Mouse (Mus musculus): ENCODE measurements around the gene Trim46.

The Trim46 gene

GRCm38 (mm10) chr3:89214681-89215411 lies 31.3 kb downstream of the Trim46 start, which contains the start of gene Thbs3:
Gene Thbs3 (plus strand): TSS chr3:89215180.
- POLR2A ChIA-PET, result interaction anchor here (0.7 to 3.8 kb wide), 30 partner anchors 8 to 306 kb away, joined by 3 to 58 read pairs (median 4); partner anchors contain the start of genes Gba (in 4 of the 4), Mtx1 (in 2 of the 4), Scamp3 (in 2 of the 4) and Cks1b (in 1 of the 4)

GRCm38 (mm10) chr3:89213803-89214530 lies 32.1 kb downstream of the Trim46 start:
- POLR2A ChIA-PET, result interaction anchor here (0.5 to 3.8 kb wide), 49 partner anchors 8 to 868 kb away, joined by 3 to 58 read pairs (median 4); partner anchors contain the start of genes Gba (in 4 of the 4), Scamp3 (in 3 of the 4), Mtx1 (in 2 of the 4) and Cks1b (in 1 of the 4)

More at GRCm38 (mm10) chr3:89214681-89215411, 31.3 kb downstream of the Trim46 start, which contains the start of gene Thbs3:
- CTCF ChIA-PET, result interaction anchor here in 3 of 4 experiments (0.6 to 2.0 kb wide), 11 partner anchors 11 to 482 kb away, joined by 3 to 17 read pairs (median 4); no protein-coding TSS in a partner anchor

GRCm38 (mm10) chr3:89210731-89211130 lies 35.4 kb downstream of the Trim46 start:
- POLR2A ChIA-PET, result interaction anchor here in 3 of 4 experiments (0.6 to 4.1 kb wide), 19 partner anchors 8 to 118 kb away, joined by 3 to 19 read pairs (median 4); partner anchors contain the start of genes Fam189b (in 2 of the 3), Gba (in 2 of the 3), Clk2 (in 1 of the 3) and Krtcap2 (in 1 of the 3)
- CTCF ChIA-PET, result interaction anchor here in 1 of 4 experiments (0.6 kb wide), 1 partner anchor 26 kb away, joined by 3 read pairs; no protein-coding TSS in a partner anchor

More at GRCm38 (mm10) chr3:89213803-89214530, 32.1 kb downstream of the Trim46 start:
- CTCF ChIA-PET, result interaction anchor here in 3 of 4 experiments (0.6 to 2.0 kb wide), 9 partner anchors 12 to 107 kb away, joined by 3 to 17 read pairs (median 3); partner anchors contain the start of gene Fam189b (in 1 of the 3)

GRCm38 (mm10) chr3:89210162-89210561 lies 35.9 kb downstream of the Trim46 start:
- POLR2A ChIA-PET, result interaction anchor here in 3 of 4 experiments (0.8 to 4.1 kb wide), 18 partner anchors 9 to 117 kb away, joined by 3 to 19 read pairs (median 4); partner anchors contain the start of genes Clk2 (in 1 of the 3), Fam189b (in 1 of the 3), Gba (in 1 of the 3) and Krtcap2 (in 1 of the 3)
- CTCF ChIA-PET, result interaction anchor here in 2 of 4 experiments (0.6 to 1.0 kb wide), 2 partner anchors 16 to 26 kb away, joined by 3 read pairs; no protein-coding TSS in a partner anchor

- ChIA-PET CTCF (interaction anchor here in 1 of 4 experiments (1.0 kb wide), 1 partner anchor 16 kb away, joined by 3 read pairs; no protein-coding TSS in a partner anchor), POLR2A (interaction anchor here in 3 of 4 experiments (0.6 to 4.1 kb wide), 14 partner anchors 8 to 117 kb away, joined by 3 to 19 read pairs (median 4); partner anchors contain the start of genes Fam189b (in 1 of the 3), Gba (in 1 of the 3), Mtx1 (in 1 of the 3) and Rusc1 (in 1 of the 3))
Observed at GRCm38 (mm10) chr3:89209731-89210130, 36.4 kb downstream of the Trim46 start.

- CTCF ChIA-PET, result interaction anchor here in 1 of 4 experiments (0.8 kb wide), 1 partner anchor 84 kb away, joined by 3 read pairs; no protein-coding TSS in a partner anchor
- POLR2A ChIA-PET, result interaction anchor here in 2 of 4 experiments (0.9 to 4.1 kb wide), 7 partner anchors 13 to 73 kb away, joined by 3 to 19 read pairs (median 4); partner anchors contain the start of genes Scamp3 (in 2 of the 2) and Fam189b (in 1 of the 2)
Observed at GRCm38 (mm10) chr3:89208736-89209135, 37.4 kb downstream of the Trim46 start.

- ChIA-PET CTCF (no interaction called here), POLR2A (interaction anchor here in 2 of 4 experiments (0.9 to 2.2 kb wide), 6 partner anchors 12 to 31 kb away, joined by 3 to 6 read pairs (median 4); partner anchors contain the start of genes Scamp3 (in 2 of the 2) and Fam189b (in 1 of the 2))
Observed at GRCm38 (mm10) chr3:89208075-89208657, 37.9 kb downstream of the Trim46 start.

- ChIA-PET POLR2A (interaction anchor here in 3 of 4 experiments (0.5 to 1.6 kb wide), 6 partner anchors 8 to 249 kb away, joined by 3 to 5 read pairs (median 3); partner anchors contain the start of genes Fam189b (in 1 of the 3) and Thbs3 (in 1 of the 3)), CTCF (interaction anchor here in 1 of 4 experiments (1.5 kb wide), 1 partner anchor 39 kb away, joined by 3 read pairs; the partner anchor contains the start of genes Krtcap2 and Trim46)
Observed at GRCm38 (mm10) chr3:89206695-89207094, 39.4 kb downstream of the Trim46 start.

GRCm38 (mm10) chr3:89206079-89206478 lies 40.0 kb downstream of the Trim46 start:
- POLR2A ChIA-PET, result interaction anchor here (0.5 to 1.4 kb wide), 6 partner anchors 8 to 250 kb away, joined by 3 to 5 read pairs (median 3); partner anchors contain the start of genes Fam189b (in 1 of the 4) and Thbs3 (in 1 of the 4)
- CTCF ChIA-PET, result interaction anchor here in 1 of 4 experiments (1.5 kb wide), 1 partner anchor 40 kb away, joined by 3 read pairs; the partner anchor contains the start of genes Krtcap2 and Trim46

GRCm38 (mm10) chr3:89203142-89203514 lies 43.0 kb downstream of the Trim46 start:
- ChIA-PET CTCF (interaction anchor here in 2 of 4 experiments (0.5 to 0.7 kb wide), 3 partner anchors 91 to 1196 kb away, joined by 3 to 6 read pairs (median 4); no protein-coding TSS in a partner anchor), POLR2A (interaction anchor here (0.5 to 4.8 kb wide), 29 partner anchors 7 to 915 kb away, joined by 3 to 31 read pairs (median 4); partner anchors contain the start of genes Scamp3 (in 2 of the 4), Thbs3 (in 2 of the 4), Clk2 (in 1 of the 4) and Fam189b (in 1 of the 4))

GRCm38 (mm10) chr3:89202253-89203141 lies 43.6 kb downstream of the Trim46 start, which contains the start of gene Gba:
Gene Gba (plus strand): TSS chr3:89202928.
- CTCF ChIA-PET, result interaction anchor here in 2 of 4 experiments (0.7 to 1.0 kb wide), 2 partner anchors 9 to 754 kb away, joined by 3 read pairs; no protein-coding TSS in a partner anchor
- POLR2A ChIA-PET, result interaction anchor here (0.5 to 4.8 kb wide), 30 partner anchors 8 to 914 kb away, joined by 3 to 31 read pairs (median 4); partner anchors contain the start of genes Scamp3 (in 2 of the 4), Thbs3 (in 2 of the 4), Clk2 (in 1 of the 4) and Fam189b (in 1 of the 4)

GRCm38 (mm10) chr3:89199839-89200238 lies 46.3 kb downstream of the Trim46 start:
- POLR2A ChIA-PET, result interaction anchor here in 2 of 4 experiments (0.7 to 4.8 kb wide), 7 partner anchors 8 to 511 kb away, joined by 3 to 31 read pairs (median 9); partner anchors contain the start of genes Mtx1 (in 1 of the 2) and Thbs3 (in 1 of the 2)
- CTCF ChIA-PET, result interaction anchor here in 1 of 4 experiments (0.7 kb wide), 2 partner anchors 14 to 49 kb away, joined by 3 read pairs; no protein-coding TSS in a partner anchor

GRCm38 (mm10) chr3:89195979-89196877 lies 49.9 kb downstream of the Trim46 start:
- ChIA-PET CTCF (interaction anchor here (0.6 to 1.4 kb wide), 8 partner anchors 10 to 247 kb away, joined by 3 to 8 read pairs (median 3); no protein-coding TSS in a partner anchor), POLR2A (interaction anchor here (0.5 to 2.0 kb wide), 23 partner anchors 8 to 717 kb away, joined by 3 to 7 read pairs (median 3); partner anchors contain the start of genes Fam189b (in 3 of the 4), Fdps (in 2 of the 4), Gm43738 (in 1 of the 4) and Il6ra (in 1 of the 4))

- ChIA-PET CTCF (interaction anchor here in 3 of 4 experiments (0.5 to 2.2 kb wide), 13 partner anchors 9 to 360 kb away, joined by 3 to 7 read pairs (median 4); partner anchors contain the start of genes Clk2 (in 1 of the 3), Fam189b (in 1 of the 3) and Hcn3 (in 1 of the 3)), POLR2A (interaction anchor here in 2 of 4 experiments (0.9 to 2.0 kb wide), 7 partner anchors 8 to 20 kb away, joined by 3 to 6 read pairs (median 4); partner anchors contain the start of genes Fam189b (in 2 of the 2) and Gba (in 1 of the 2))
Observed at GRCm38 (mm10) chr3:89193853-89194252, 52.3 kb downstream of the Trim46 start.
